Mouse (Mus musculus): ENCODE measurements at regions not wholly inside any gene's neighbourhood (a gene's known extent, or its start where the extent isn't known, plus 50 kb on each side); places are given as distances from the start of the nearest gene placed in this dataset.

DNA sequence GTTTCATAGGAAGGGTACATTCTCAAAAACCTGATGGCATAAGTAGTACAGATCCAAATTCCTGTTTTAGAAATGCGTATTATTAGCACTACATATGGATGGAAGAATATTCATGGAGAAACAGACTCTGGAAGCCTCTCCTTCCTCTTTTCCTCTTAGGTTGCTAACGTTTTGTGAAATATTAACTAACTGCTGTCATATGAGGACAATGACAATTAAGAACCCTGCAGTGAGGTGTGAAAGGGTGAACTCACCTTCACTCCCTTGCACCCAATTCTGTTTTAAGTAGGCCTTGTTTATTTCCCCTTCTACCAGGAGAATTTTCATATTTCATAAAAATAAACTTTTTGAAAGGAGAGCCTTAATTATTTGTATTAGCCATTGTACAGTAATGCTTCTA, 62.5 kb upstream of the Abcb5 start:
- H3K36me3 ChIP-seq (ENCODE audit: control insufficient read depth in 1 of 2, insufficient read depth in 2 of 2, low read length in 2 of 2): no peaks in the 10 kb centered on the region
- H3K27me3 ChIP-seq (ENCODE audit: control insufficient read depth in 1 of 2, insufficient read depth in 2 of 2, low read length in 2 of 2): no peaks in the 10 kb centered on the region
- no peak for DNase-seq (ENCODE audit: low read depth, low spot score)
- no peak overlapping the region for H3K9ac ChIP-seq (ENCODE audit: control insufficient read depth, low read depth, low read length, poor library complexity, severe bottlenecking)
- no peaks in the 10 kb centered on the region for H3K9me3 ChIP-seq (replicated peaks; ENCODE audit: insufficient read depth, low read length)
- TF ChIP-seq MYC (IDR thresholded peaks at IDR 0.05; ENCODE audit: low read depth, low read length) (no peak), E2F4 (IDR thresholded peaks at IDR 0.05; ENCODE audit: borderline replicate concordance, low read depth, low read length) (no peak), ELF1 (IDR thresholded peaks at IDR 0.05; ENCODE audit: low read depth, low read length) (no peak), MAFK (IDR thresholded peaks at IDR 0.05; ENCODE audit: borderline replicate concordance, low read depth, low read length) (no peak), TCF12 (IDR thresholded peaks at IDR 0.05; ENCODE audit: low read depth, low read length) (no peak), TBP (IDR thresholded peaks at IDR 0.05; ENCODE audit: low read depth, low read length) (no peak), MEF2A (IDR thresholded peaks at IDR 0.05; ENCODE audit: extremely low read depth, insufficient replicate concordance, low read depth, low read length, poor library complexity, severe bottlenecking) (no peak), GABPA (IDR thresholded peaks at IDR 0.05; ENCODE audit: low read depth, low read length) (no peak)
- H3K4me3 ChIP-seq (ENCODE audit: control insufficient read depth in 1 of 2, insufficient read depth in 1 of 2, low read depth in 2 of 2, low read length in 2 of 2): no peak overlapping the region
- H3K4me1 ChIP-seq (ENCODE audit: control insufficient read depth in 1 of 2, insufficient read depth in 2 of 2, low read length in 2 of 2): no peaks in the 10 kb centered on the region
- no peak overlapping the region for H3K27ac ChIP-seq (ENCODE audit: control insufficient read depth, low read depth, low read length)
- no peaks in the 10 kb centered on the region for H3K79me2 ChIP-seq (ENCODE audit: control insufficient read depth, insufficient read depth, low read length, poor library complexity)

DNA sequence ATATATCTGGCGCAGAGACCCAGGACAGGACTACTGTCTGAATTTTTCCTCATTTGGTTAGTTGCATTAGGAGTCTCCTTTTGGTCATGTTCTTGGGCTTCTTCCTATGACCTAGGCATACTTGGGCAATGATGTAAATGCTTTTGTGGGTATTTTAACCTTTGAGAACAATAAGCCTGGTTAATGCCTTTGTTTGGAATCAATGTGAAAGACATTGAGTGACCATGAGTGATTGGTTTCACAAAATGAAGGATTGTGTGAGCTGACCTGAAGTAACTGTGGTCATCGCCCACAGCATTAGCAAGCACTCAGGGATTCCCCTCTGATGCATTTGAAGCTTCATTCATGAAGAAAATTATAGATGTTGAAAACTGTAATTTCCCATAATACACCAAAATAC, 61.9 kb upstream of the Abcb5 start:
- no peak for TF ChIP-seq JUND (IDR thresholded peaks at IDR 0.05; ENCODE audit: low read depth, low read length)
- TF ChIP-seq RAD21 (IDR thresholded peaks at IDR 0.05; ENCODE audit: low read depth, low read length): no peak
- no peak for TF ChIP-seq SIN3A (IDR thresholded peaks at IDR 0.05; ENCODE audit: low read length)
- no peak for TF ChIP-seq ZC3H11A (IDR thresholded peaks at IDR 0.05; ENCODE audit: low read depth, low read length)
- no peaks in the 10 kb centered on the region for H3K27me3 ChIP-seq (ENCODE audit: control insufficient read depth in 1 of 2, insufficient read depth in 2 of 2, low read length in 2 of 2)

DNA sequence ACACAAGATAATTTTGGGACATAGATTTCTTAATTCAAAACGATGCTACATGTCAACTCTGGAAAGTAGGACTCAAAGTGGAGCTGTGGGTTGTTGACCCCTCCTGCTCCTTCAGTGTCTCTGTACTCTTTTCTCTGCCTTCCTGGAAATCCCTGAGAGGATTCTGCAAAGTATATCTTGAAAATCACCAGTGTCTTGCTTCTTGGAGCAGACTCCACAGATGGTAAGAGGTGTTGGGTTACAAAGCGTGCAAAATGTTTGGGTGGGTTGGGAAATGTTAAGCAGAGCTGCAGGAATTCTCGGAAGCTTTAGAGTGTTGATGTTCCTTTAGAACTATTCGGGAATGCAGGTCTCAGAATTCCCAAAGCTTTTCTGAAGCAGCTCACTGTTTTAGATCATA, 61.5 kb upstream of the Abcb5 start:
- TF ChIP-seq ELF1 (IDR thresholded peaks at IDR 0.05; ENCODE audit: low read depth, low read length): no peak
- Histone ChIP-seq H3K9me3 (replicated peaks; ENCODE audit: insufficient read depth, low read length) (no peaks in the 10 kb centered on the region), H3K79me2 (ENCODE audit: control insufficient read depth, insufficient read depth, low read length, poor library complexity) (no peaks in the 10 kb centered on the region), H3K4me3 (ENCODE audit: control insufficient read depth in 1 of 2, insufficient read depth in 1 of 2, low read depth in 2 of 2, low read length in 2 of 2) (no peak overlapping the region), H3K36me3 (ENCODE audit: control insufficient read depth in 1 of 2, insufficient read depth in 2 of 2, low read length in 2 of 2) (no peaks in the 10 kb centered on the region), H3K9ac (ENCODE audit: control insufficient read depth, low read depth, low read length, poor library complexity, severe bottlenecking) (no peak overlapping the region), H3K4me1 (ENCODE audit: control insufficient read depth in 1 of 2, insufficient read depth in 2 of 2, low read length in 2 of 2) (no peaks in the 10 kb centered on the region), H3K27ac (ENCODE audit: control insufficient read depth, low read depth, low read length) (no peak overlapping the region), H3K27me3 (ENCODE audit: control insufficient read depth in 1 of 2, insufficient read depth in 2 of 2, low read length in 2 of 2) (no peaks in the 10 kb centered on the region)
- DNase-seq (ENCODE audit: low read depth, low spot score): no peak

More for the DNA sequence above, 61.9 kb upstream of the Abcb5 start:
- Histone ChIP-seq H3K9me3 (replicated peaks; ENCODE audit: insufficient read depth, low read length) (no peaks in the 10 kb centered on the region), H3K4me3 (ENCODE audit: control insufficient read depth in 1 of 2, insufficient read depth in 1 of 2, low read depth in 2 of 2, low read length in 2 of 2) (no peak overlapping the region), H3K79me2 (ENCODE audit: control insufficient read depth, insufficient read depth, low read length, poor library complexity) (no peaks in the 10 kb centered on the region), H3K9ac (ENCODE audit: control insufficient read depth, low read depth, low read length, poor library complexity, severe bottlenecking) (no peak overlapping the region), H3K27ac (ENCODE audit: control insufficient read depth, low read depth, low read length) (no peak overlapping the region), H3K36me3 (ENCODE audit: control insufficient read depth in 1 of 2, insufficient read depth in 2 of 2, low read length in 2 of 2) (no peaks in the 10 kb centered on the region), H3K4me1 (ENCODE audit: control insufficient read depth in 1 of 2, insufficient read depth in 2 of 2, low read length in 2 of 2) (no peaks in the 10 kb centered on the region)
- no peak for DNase-seq (ENCODE audit: low read depth, low spot score)

All from MEL (cell line).